Mouse (Mus musculus): ENCODE results near the gene Tubb4b. TPM values are rescaled to one million over a fixed set of nuclear protein-coding genes. Genes with fewer than 3 reads are reported as not detected.

The Tubb4b gene
- polyA plus RNA-seq, 1 experiment from 2014 or later = 608 TPM

DNA sequence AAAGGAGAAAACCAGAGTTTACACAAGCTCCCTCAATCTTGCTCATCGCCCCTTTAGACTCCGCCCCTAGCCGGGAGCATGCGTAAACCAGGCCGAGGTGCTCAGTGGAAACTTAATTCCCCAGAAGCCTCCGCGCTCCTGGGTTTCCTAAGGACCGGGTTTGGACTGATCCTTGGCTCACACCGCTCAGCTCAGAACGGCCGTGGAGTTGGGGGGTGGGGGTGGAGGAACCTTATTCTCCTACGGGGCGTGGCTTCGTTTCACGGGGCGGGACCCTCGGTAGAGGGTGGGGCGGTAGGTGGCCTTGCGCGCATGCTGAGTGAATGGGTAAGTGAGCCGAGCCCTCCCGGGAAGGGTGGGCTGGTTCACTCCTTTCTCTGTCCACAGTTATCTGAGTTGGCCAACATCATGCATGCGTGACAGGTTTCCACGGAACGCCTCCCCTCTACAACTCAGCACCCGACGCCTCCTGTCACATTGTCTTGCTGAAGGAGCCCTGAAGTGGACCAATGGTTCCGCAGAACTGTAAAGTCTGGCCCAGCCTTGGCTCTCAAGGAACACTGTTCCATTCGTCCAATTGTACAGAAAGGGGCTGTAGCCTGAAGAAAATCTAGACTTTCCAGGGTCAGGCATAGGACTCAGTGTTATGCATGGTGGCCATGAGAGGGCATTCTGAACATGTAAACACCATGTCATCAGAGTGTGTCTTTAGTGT, 16.4 kb upstream of the Tubb4b start:
- WGBS = 2% methylated on average over 29 of the region's 29 CpGs
- peak overlapping the region; percentile 71 for H3K27ac ChIP-seq
- H3K9me3 ChIP-seq (replicated peaks) = no peaks in the 10 kb centered on the region
- DNase-seq (ENCODE audit: low spot score) = peak; percentile 79
- peaks cover 34% of the 10 kb centered on the region for H3K4me1 ChIP-seq
- H3K36me3 ChIP-seq = peaks cover 10% of the 10 kb centered on the region
- H3K27me3 ChIP-seq (ENCODE audit: low read depth, poor library complexity, severe bottlenecking) = peaks cover 56% of the 10 kb centered on the region
- peak overlapping the region; percentile 63 for H3K4me3 ChIP-seq

GRCm38 (mm10) chr2:25240310-25240709, 15.8 kb upstream of the Tubb4b start:
- peak overlapping the region; percentile 63 for H3K4me3 ChIP-seq
- H3K27ac ChIP-seq = peak overlapping the region; percentile 71; the same call in 1 of the 2 replicates
- peaks cover 4% of the 10 kb centered on the region for H3K36me3 ChIP-seq
- no peaks in the 10 kb centered on the region for H3K9me3 ChIP-seq (replicated peaks)
- WGBS = 46% methylated on average over 8 of the region's 8 CpGs
- peaks cover 62% of the 10 kb centered on the region for H3K27me3 ChIP-seq (ENCODE audit: low read depth, poor library complexity, severe bottlenecking)
- peaks cover 34% of the 10 kb centered on the region for H3K4me1 ChIP-seq
- DNase-seq (ENCODE audit: low spot score) = no peak

GRCm38 (mm10) chr2:25239766-25240165, 15.3 kb upstream of the Tubb4b start:
- no peak for DNase-seq (ENCODE audit: low spot score)
- Histone ChIP-seq H3K4me1 (peaks cover 34% of the 10 kb centered on the region), H3K9me3 (replicated peaks) (no peaks in the 10 kb centered on the region), H3K27ac (no peak overlapping the region), H3K4me3 (no peak overlapping the region), H3K36me3 (no peaks in the 10 kb centered on the region), H3K27me3 (ENCODE audit: low read depth, poor library complexity, severe bottlenecking) (peaks cover 67% of the 10 kb centered on the region)
- 87% methylated on average over 3 of the region's 3 CpGs for WGBS

- H3K27ac ChIP-seq = no peak overlapping the region
- no peaks in the 10 kb centered on the region for H3K9me3 ChIP-seq (replicated peaks)
- H3K4me1 ChIP-seq = peaks cover 33% of the 10 kb centered on the region
- H3K4me3 ChIP-seq = no peak overlapping the region
- peaks cover 54% of the 10 kb centered on the region for H3K27me3 ChIP-seq (ENCODE audit: low read depth, poor library complexity, severe bottlenecking)
- no peak for DNase-seq (ENCODE audit: low spot score)
- no peaks in the 10 kb centered on the region for H3K36me3 ChIP-seq
Observed at GRCm38 (mm10) chr2:25238106-25238505, 13.6 kb upstream of the Tubb4b start.

GRCm38 (mm10) chr2:25237522-25237921, 13.0 kb upstream of the Tubb4b start:
- 68% methylated on average over 4 of the region's 4 CpGs for WGBS
- H3K27ac ChIP-seq = no peak overlapping the region

DNA sequence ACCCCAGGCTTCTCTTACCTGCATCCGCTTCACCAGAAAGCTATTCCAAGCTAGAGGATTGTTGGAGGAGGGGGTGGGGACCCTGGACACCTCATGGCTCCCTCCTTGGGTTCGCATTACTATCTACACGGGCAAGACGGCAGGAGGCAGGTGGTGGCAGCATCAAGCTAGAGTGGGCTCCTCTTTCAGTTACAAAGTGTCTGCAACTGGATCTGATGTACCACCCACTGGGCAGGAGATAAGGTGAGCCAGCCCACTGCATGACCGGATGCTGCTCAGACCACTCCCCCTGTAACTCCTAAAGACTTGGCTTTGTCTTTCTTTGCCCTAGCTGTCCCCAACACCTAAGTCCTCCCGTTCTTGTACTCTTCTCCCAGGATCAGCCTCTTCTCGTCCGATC, 12.1 kb upstream of the Tubb4b start, which contains the start of gene Rnf224:
Gene Rnf224, minus strand, starts transcription at position 174 of the 400 bp plus-strand sequence.
- peaks cover 18% of the 10 kb centered on the region for H3K4me1 ChIP-seq
- no peaks in the 10 kb centered on the region for H3K36me3 ChIP-seq
- 36% methylated on average over 8 of the region's 8 CpGs for WGBS
- no peak for DNase-seq (ENCODE audit: low spot score)
- no peak within 1 kb of the TSS for H3K4me3 ChIP-seq
- H3K27ac ChIP-seq = no peak within 1 kb of the TSS
- peaks cover 53% of the 10 kb centered on the region for H3K27me3 ChIP-seq (ENCODE audit: low read depth, poor library complexity, severe bottlenecking)
- no peaks in the 10 kb centered on the region for H3K9me3 ChIP-seq (replicated peaks)

More at GRCm38 (mm10) chr2:25237522-25237921, 13.0 kb upstream of the Tubb4b start:
- Histone ChIP-seq H3K36me3 (no peaks in the 10 kb centered on the region), H3K9me3 (replicated peaks) (no peaks in the 10 kb centered on the region), H3K4me1 (peaks cover 27% of the 10 kb centered on the region), H3K27me3 (ENCODE audit: low read depth, poor library complexity, severe bottlenecking) (peaks cover 53% of the 10 kb centered on the region), H3K4me3 (no peak overlapping the region)
- DNase-seq (ENCODE audit: low spot score) = no peak

DNA sequence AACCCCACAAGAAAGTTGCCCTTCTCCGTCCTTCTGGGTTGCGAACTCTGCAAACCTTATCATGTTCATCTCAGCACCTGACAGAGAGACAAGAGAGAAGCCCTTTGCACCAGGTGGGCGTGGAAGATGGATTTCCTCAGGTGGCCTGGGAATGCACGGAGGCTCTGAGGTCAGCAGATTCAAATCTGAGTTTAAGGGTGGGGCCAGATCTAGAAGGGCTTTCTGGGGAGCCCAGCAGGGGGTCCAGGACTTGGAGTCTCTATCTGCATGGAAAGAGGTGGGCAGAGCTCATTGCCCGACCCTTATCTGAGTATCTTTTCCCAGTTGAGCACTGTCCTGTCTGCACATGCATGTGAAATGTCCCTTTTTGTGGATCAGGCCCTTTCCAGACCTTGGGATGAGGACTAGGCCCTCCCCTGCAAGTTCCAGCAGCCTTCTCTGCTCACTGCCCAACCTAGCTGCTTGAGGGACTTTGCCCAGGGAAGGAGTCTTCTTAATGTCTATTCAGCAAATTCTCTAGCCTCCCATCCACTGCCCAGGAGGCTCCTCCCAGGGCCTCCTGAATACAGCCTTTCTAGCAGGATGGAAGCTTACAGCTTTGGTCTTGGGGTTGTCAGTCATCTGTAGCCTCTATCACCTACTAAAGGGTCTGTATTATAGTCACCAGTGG, 10.2 kb upstream of the Tubb4b start:
- no peak for DNase-seq (ENCODE audit: low spot score)
- Histone ChIP-seq H3K27ac (no peak overlapping the region), H3K4me1 (peaks cover 3% of the 10 kb centered on the region; the same call in 1 of the 2 replicates), H3K36me3 (no peaks in the 10 kb centered on the region), H3K27me3 (ENCODE audit: low read depth, poor library complexity, severe bottlenecking) (peaks cover 57% of the 10 kb centered on the region), H3K9me3 (replicated peaks) (no peaks in the 10 kb centered on the region), H3K4me3 (no peak overlapping the region)
- WGBS = 76% methylated on average over 5 of the region's 5 CpGs

DNA sequence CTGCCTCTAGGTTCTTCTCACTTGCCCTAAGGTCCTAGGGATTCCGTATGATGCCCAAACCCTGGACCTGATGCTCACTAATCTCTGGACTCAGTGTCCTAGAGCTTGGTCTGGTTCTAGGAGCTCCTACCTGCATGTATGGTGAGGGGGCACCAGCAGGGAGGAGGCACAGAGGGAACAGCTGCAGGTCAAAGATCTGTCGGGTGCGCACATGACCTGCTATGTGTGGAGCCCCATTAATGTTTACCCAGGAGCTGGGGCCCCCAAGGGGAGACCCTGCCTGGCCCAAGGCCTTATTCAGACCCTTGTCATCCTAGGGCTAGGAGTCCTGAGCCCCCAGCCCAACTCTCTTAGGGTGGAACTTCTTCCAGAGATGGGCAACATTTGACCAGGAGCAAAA, 9.5 kb upstream of the Tubb4b start, which contains the start of gene Slc34a3:
Gene Slc34a3, minus strand, starts transcription at position 315 of the 400 bp plus-strand sequence.
- H3K4me1 ChIP-seq = peaks cover 5% of the 10 kb centered on the region
- H3K9me3 ChIP-seq (replicated peaks) = no peaks in the 10 kb centered on the region
- no peak within 1 kb of the TSS for H3K27ac ChIP-seq
- peaks cover 56% of the 10 kb centered on the region for H3K27me3 ChIP-seq (ENCODE audit: low read depth, poor library complexity, severe bottlenecking)
- H3K4me3 ChIP-seq = no peak within 1 kb of the TSS
- H3K36me3 ChIP-seq = no peaks in the 10 kb centered on the region
- 95% methylated on average over 3 of the region's 3 CpGs for WGBS
- DNase-seq (ENCODE audit: low spot score) = no peak

- H3K4me3 ChIP-seq = no peak overlapping the region
Observed at GRCm38 (mm10) chr2:25233421-25233820, 8.9 kb upstream of the Tubb4b start.

DNA sequence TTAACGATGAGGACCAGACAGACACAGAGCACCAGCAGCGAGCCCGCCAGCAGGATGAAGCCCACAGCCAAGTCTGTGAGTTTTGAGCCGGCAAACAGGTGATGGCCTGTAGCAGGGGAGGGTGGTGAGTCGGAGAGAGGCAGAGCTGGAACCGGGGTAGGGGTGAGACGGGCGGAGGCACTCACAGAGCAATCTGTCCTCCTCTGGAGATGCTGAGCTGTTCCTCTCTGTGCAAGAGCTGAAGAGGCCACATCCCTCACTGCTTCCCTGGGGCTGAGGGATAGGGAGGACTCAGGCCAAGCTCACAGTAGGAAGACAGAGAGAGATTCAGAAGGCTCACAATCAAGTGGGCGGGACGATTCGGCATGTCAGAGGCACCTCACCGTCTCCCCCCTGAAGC, 6.5 kb upstream of the Tubb4b start:
- WGBS = 61% methylated on average over 12 of the region's 12 CpGs
- Histone ChIP-seq H3K36me3 (no peaks in the 10 kb centered on the region), H3K27ac (no peak overlapping the region), H3K9me3 (replicated peaks) (no peaks in the 10 kb centered on the region), H3K4me3 (no peak overlapping the region), H3K27me3 (ENCODE audit: low read depth, poor library complexity, severe bottlenecking) (peaks cover 41% of the 10 kb centered on the region), H3K4me1 (peaks cover 18% of the 10 kb centered on the region)
- DNase-seq (ENCODE audit: low spot score) = no peak

More at GRCm38 (mm10) chr2:25233421-25233820, 8.9 kb upstream of the Tubb4b start:
- Histone ChIP-seq H3K27me3 (ENCODE audit: low read depth, poor library complexity, severe bottlenecking) (peaks cover 52% of the 10 kb centered on the region), H3K9me3 (replicated peaks) (no peaks in the 10 kb centered on the region), H3K36me3 (no peaks in the 10 kb centered on the region), H3K4me1 (peaks cover 11% of the 10 kb centered on the region), H3K27ac (no peak overlapping the region)
- WGBS = 81% methylated on average over 4 of the region's 4 CpGs
- no peak for DNase-seq (ENCODE audit: low spot score)

DNA sequence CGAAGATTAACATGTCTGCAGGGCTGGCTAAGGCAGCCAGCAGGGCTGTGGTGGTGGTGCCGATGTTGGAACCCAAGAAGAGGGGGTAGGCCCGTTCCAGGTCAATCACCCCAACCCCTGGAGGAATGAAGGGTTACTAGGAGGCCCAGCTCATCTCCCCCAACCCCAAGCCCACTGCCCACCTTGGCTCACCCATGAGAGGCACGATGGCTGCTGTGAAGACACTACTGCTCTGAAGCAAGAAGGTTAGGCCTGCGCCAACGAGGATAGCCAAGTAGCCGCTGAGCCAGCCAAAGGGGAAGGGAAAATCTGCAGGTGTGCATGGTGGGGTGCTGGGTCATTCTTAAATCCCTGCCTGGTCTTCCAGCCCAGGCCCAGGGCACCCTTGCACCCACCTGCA, 6.1 kb upstream of the Tubb4b start:
- Histone ChIP-seq H3K27ac (no peak overlapping the region), H3K9me3 (replicated peaks) (no peaks in the 10 kb centered on the region), H3K36me3 (no peaks in the 10 kb centered on the region), H3K4me1 (peaks cover 22% of the 10 kb centered on the region), H3K27me3 (ENCODE audit: low read depth, poor library complexity, severe bottlenecking) (peaks cover 36% of the 10 kb centered on the region), H3K4me3 (no peak overlapping the region)
- WGBS = 89% methylated on average over 7 of the region's 7 CpGs
- no peak for DNase-seq (ENCODE audit: low spot score)

- Histone ChIP-seq H3K36me3 (no peaks in the 10 kb centered on the region), H3K27me3 (ENCODE audit: low read depth, poor library complexity, severe bottlenecking) (peaks cover 27% of the 10 kb centered on the region; the same call in 1 of the 2 replicates), H3K27ac (no peak overlapping the region), H3K9me3 (replicated peaks) (no peaks in the 10 kb centered on the region), H3K4me3 (no peak overlapping the region), H3K4me1 (peaks cover 26% of the 10 kb centered on the region)
- 88% methylated on average over 5 of the region's 5 CpGs for WGBS
- DNase-seq (ENCODE audit: low spot score) = no peak
Observed at GRCm38 (mm10) chr2:25229582-25229981, 5.1 kb upstream of the Tubb4b start.

DNA sequence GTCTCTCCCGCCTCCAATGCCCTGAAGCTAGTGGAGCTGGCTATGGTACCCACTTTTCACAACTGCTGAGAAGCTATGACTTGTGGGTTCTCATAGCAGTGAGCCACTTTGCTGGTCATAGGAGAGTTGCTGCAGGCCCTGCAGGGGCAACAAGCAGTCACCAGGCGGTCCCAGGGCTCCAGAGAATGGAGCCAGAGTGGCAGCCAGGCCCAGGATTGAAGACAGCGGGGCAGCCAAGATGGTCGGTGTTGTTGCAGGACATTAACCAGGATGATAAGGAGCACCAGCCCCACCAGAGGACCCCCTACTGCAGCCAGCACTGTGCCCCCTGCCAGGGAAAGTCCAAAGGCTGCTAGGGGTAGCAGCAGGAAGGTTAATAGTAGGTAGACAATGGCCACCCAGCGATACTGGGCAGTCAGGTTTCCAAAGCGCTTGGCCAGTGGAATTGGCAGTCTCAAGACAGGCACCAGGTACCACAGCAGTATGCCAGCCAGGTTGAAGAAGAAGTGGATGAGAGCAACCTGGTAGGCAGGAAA, 4.6 kb upstream of the Tubb4b start:
- no peak for DNase-seq (ENCODE audit: low spot score)
- 72% methylated on average over 6 of the region's 6 CpGs for WGBS
- H3K4me3 ChIP-seq = peak overlapping the region; percentile 41
- peaks cover 26% of the 10 kb centered on the region for H3K4me1 ChIP-seq
- peaks cover 27% of the 10 kb centered on the region; the same call in 1 of the 2 replicates for H3K27me3 ChIP-seq (ENCODE audit: low read depth, poor library complexity, severe bottlenecking)
- no peaks in the 10 kb centered on the region for H3K36me3 ChIP-seq
- peak overlapping the region; percentile 82 for H3K27ac ChIP-seq
- H3K9me3 ChIP-seq (replicated peaks) = no peaks in the 10 kb centered on the region

All from limb, embryonic 10.5 days (tissue).